Mouse (Mus musculus) c-Kit-positive CD71-negative TER-119-negative erythroid progenitor cells, embryonic 14.5 days (primary cell): ENCODE results near the gene Cyp26a1.

Experiments used
- DNase-seq: peaks from one replicate; pipeline ENCODE4 v3.0.0-alpha.2; 2013; ENCODE audit warnings: low read depth

The Cyp26a1 gene

GRCm38 (mm10) chr19:37697651-37698272 lies at the start of gene Cyp26a1:
Gene Cyp26a1 (plus strand): TSS chr19:37697798.
- no peak for DNase-seq

GRCm38 (mm10) chr19:37647994-37648393 lies 49.6 kb upstream of the Cyp26a1 start:
- DNase-seq = no peak

GRCm38 (mm10) chr19:37650526-37650925 lies 47.1 kb upstream of the Cyp26a1 start:
- DNase-seq = no peak

- no peak for DNase-seq
These were observed 43.6 kb upstream of the Cyp26a1 start for GRCm38 (mm10) chr19:37654012-37654411.

GRCm38 (mm10) chr19:37656441-37656840 lies 41.2 kb upstream of the Cyp26a1 start:
- DNase-seq = no peak

GRCm38 (mm10) chr19:37665256-37665655 lies 32.3 kb upstream of the Cyp26a1 start:
- no peak for DNase-seq

- no peak for DNase-seq
These were observed 29.6 kb upstream of the Cyp26a1 start for GRCm38 (mm10) chr19:37667855-37668594.

- no peak for DNase-seq
These were observed 28.9 kb upstream of the Cyp26a1 start for GRCm38 (mm10) chr19:37668657-37669056.

GRCm38 (mm10) chr19:37669486-37669885 lies 28.1 kb upstream of the Cyp26a1 start:
- DNase-seq = no peak

GRCm38 (mm10) chr19:37673393-37673792 lies 24.2 kb upstream of the Cyp26a1 start:
- no peak for DNase-seq

- no peak for DNase-seq
These were observed 12.3 kb upstream of the Cyp26a1 start, which contains the start of gene Cyp26c1 for GRCm38 (mm10) chr19:37685281-37685680. Gene Cyp26c1 (plus strand): TSS chr19:37685581.

- DNase-seq = no peak
These were observed 11.3 kb upstream of the Cyp26a1 start for GRCm38 (mm10) chr19:37686347-37686746.

- DNase-seq = no peak
These were observed 10.4 kb upstream of the Cyp26a1 start for GRCm38 (mm10) chr19:37686941-37687850.

GRCm38 (mm10) chr19:37689478-37689877 lies 8.1 kb upstream of the Cyp26a1 start:
- DNase-seq = no peak

GRCm38 (mm10) chr19:37690716-37691115 lies 6.9 kb upstream of the Cyp26a1 start:
- no peak for DNase-seq

GRCm38 (mm10) chr19:37692879-37693278 lies 4.7 kb upstream of the Cyp26a1 start:
- no peak for DNase-seq

- no peak for DNase-seq
These were observed 2.5 kb upstream of the Cyp26a1 start for GRCm38 (mm10) chr19:37695146-37695545.

- no peak for DNase-seq
These were observed 1.6 kb upstream of the Cyp26a1 start for GRCm38 (mm10) chr19:37695762-37696602.

GRCm38 (mm10) chr19:37696603-37697334 lies 829 bp upstream of the Cyp26a1 start:
- DNase-seq = no peak

GRCm38 (mm10) chr19:37697335-37697636 lies 312 bp upstream of the Cyp26a1 start:
- no peak for DNase-seq
